Mouse (Mus musculus) erythroblast, embryonic 14.5 days (primary cell): Measurements from ENCODE around the gene Qtrt2.

Experiments
- GATA1 ChIP-seq: IDR thresholded peaks from 2 replicates; pipeline ENCODE4 v1.6.1; 2012; ENCODE audit warnings: low read length, inconsistent platforms, mixed read lengths
- TAL1 ChIP-seq: IDR thresholded peaks from 3 replicates; pipeline ENCODE4 v1.6.1; 2012; ENCODE audit warnings: low read length, inconsistent platforms, mixed read lengths

DNA sequence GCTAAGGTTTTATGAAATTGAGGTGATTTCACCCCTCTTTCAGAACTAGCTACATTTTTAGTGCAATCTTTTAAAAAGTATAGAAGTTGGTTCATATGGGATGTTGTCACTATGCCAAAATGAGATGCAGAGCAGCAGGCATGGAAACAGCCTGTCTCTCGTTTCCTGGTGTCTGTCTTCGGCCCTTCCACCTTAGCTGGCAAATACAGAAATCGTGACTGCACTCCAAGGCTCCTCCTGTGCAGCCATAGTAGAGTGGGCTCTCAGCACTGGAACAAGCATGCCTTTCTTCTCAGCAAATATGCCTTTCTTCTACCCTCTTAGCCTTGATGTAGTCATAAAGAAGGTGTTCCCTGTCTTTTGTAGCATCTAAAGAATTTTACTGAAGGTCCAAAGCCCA, 9.3 kb upstream of the Qtrt2 start:
- no peak for TF ChIP-seq TAL1
- no peak for TF ChIP-seq GATA1
